Mouse (Mus musculus): ENCODE results near the gene Hist1h3e.
"Not testable (repeated sequence)": the region's sequence is repeated elsewhere in the genome, so short reads cannot be mapped to it uniquely, and the experiment has no call there.

DNA sequence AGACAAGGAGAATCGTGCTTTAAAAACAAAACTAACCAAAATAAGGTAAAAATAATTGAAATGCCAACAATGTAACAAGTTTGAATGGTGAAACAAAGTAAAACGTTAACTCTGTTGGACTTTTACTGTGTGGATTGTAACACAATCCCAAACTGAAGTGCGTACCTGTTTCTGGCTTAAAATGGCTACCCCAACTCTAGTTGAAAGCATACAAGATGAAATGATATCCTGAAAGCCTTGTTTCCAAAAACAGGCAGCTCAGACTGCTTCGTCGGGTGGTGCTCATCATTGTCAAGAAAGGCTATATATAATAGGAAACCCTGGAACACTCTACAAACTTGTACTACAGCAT is 662 bp downstream of the Hist1h3e start:
- not testable (repeated sequence) for TF ChIP-seq GATA1 (IDR thresholded peaks at IDR 0.05; ENCODE audit: borderline replicate concordance, low read length); FLI1 (IDR thresholded peaks at IDR 0.05; ENCODE audit: low read length)

All from megakaryocyte, embryonic 14.5 days (primary cell).